Mouse (Mus musculus) stomach, postnatal 0 days (tissue): ENCODE results near the gene Sema4f.

ENCODE experiments used
- CTCF ChIP-seq: IDR thresholded peaks from 2 replicates; pipeline ENCODE4 v1.5.1; 2016; ENCODE audit warnings: antibody characterized with exemption, low read depth, mild to moderate bottlenecking, moderate library complexity
- EP300 ChIP-seq: optimal IDR thresholded peaks from 2 replicates; pipeline ENCODE3; 2016; ENCODE audit warnings: antibody characterized with exemption

GRCm38 (mm10) chr6:82892540-82892939 is 47.0 kb downstream of the Sema4f start:
- TF ChIP-seq CTCF (peak; percentile 65), EP300 (no peak)
